17 mouse cellular contexts compared by ENCODE assay signal in the genomic region with DNA sequence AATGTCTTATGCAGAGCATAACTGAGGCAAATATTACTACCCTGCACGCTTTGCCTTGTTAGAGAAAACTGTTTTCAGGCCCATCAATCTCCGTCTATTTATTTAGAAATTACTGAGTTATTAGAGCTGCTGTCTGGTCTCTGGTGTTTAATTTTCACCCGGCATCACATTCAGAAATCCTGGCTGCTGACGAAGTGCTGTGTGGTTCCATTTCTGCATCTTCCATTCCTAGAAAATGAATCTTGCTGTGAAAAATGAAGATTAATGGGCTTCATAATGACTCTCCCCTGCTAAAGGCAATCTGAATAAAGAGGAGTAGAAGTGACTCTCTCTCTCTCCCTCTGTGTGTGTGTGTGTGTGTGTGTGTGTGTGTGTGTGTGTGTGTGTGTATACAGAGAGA.
"Had no signal": no experiment of that assay in that cellular context is flagged by ENCODE, and none has a peak within 500 bp of the region (broad histone marks: within the 10 kb centered on the region; RNA-seq: fewer than 3 reads in every experiment).

No protein-coding gene starts in this region.

- H3K4me2 ChIP-seq: limb, embryonic 13.5 days; liver, embryonic 15.5 days; midbrain, embryonic 15.5 days; stomach, embryonic 15.5 days had no signal

- ATAC-seq: intestine, postnatal 0 days; lung, postnatal 0 days; midbrain, embryonic 15.5 days had no signal

- H3K27ac ChIP-seq: limb, embryonic 13.5 days; liver, embryonic 15.5 days; macrophage; midbrain, embryonic 15.5 days; stomach, embryonic 15.5 days had no signal

- H3K9ac ChIP-seq: limb, embryonic 13.5 days; liver, embryonic 15.5 days; midbrain, embryonic 15.5 days; stomach, embryonic 15.5 days had no signal

- H3K4me1 ChIP-seq: limb, embryonic 13.5 days; liver, embryonic 15.5 days; megakaryocyte, embryonic 14.5 days; midbrain, embryonic 15.5 days; stomach, embryonic 15.5 days had no signal

- H3K36me3 ChIP-seq: limb, embryonic 13.5 days; liver, embryonic 15.5 days; midbrain, embryonic 15.5 days; stomach, embryonic 15.5 days had no signal

- H3K4me3 ChIP-seq: limb, embryonic 13.5 days; liver, embryonic 15.5 days; megakaryocyte, embryonic 14.5 days; midbrain, embryonic 15.5 days; stomach, embryonic 15.5 days had no signal

- H3K27me3 ChIP-seq: limb, embryonic 13.5 days; liver, embryonic 15.5 days; megakaryocyte, embryonic 14.5 days; midbrain, embryonic 15.5 days; stomach, embryonic 15.5 days had no signal

- DNase-seq: kidney, adult 8-10 months; kidney, postnatal 25 days; layer of hippocampus, adult 9-11 months; layer of hippocampus, postnatal 36 days; left cerebral cortex, postnatal 4 days; lung, adult 2 months; right cerebral cortex, postnatal 14 days; thymus, adult 2 months; thymus, postnatal 25 days had no signal

- H3K9me3 ChIP-seq: limb, embryonic 13.5 days; liver, embryonic 15.5 days; megakaryocyte, embryonic 14.5 days; midbrain, embryonic 15.5 days; stomach, embryonic 15.5 days had no signal
